Mouse (Mus musculus) testis, adult 2 months (tissue): ENCODE measurements around the gene Dffb. TPM values are rescaled to one million over a fixed set of nuclear protein-coding genes. Genes with fewer than 3 reads are reported as not detected.
A peak's percentile ranks its signal among the peaks of the same experiment; 100 is the strongest.

Experiments
- H3K27ac ChIP-seq: fragments of 200-500 bp; 2 replicates; pipeline ENCODE4 v1.5.1; 2012; ENCODE audit warnings: low read depth, low read length; ENCODE audit not compliant: control insufficient read depth, insufficient read depth
- H3K27me3 ChIP-seq: fragments of 200-500 bp; 2 replicates; pipeline ENCODE4 v1.6.1; 2012; ENCODE audit warnings: mild to moderate bottlenecking, low read length, moderate library complexity; ENCODE audit not compliant: control insufficient read depth, insufficient read depth
- H3K36me3 ChIP-seq: fragments of 200-500 bp; 2 replicates; pipeline ENCODE4 v1.6.1; 2012; ENCODE audit warnings: mild to moderate bottlenecking, low read length; ENCODE audit not compliant: control insufficient read depth, insufficient read depth
- H3K4me1 ChIP-seq: fragments of 200-500 bp; 2 replicates; pipeline ENCODE4 v1.6.1; 2012; ENCODE audit warnings: low read length; ENCODE audit not compliant: control insufficient read depth, insufficient read depth
- H3K4me3 ChIP-seq: fragments of 200-500 bp; 2 replicates; pipeline ENCODE4 v1.5.1; 2012; ENCODE audit warnings: low read depth, mild to moderate bottlenecking, low read length, moderate library complexity, mixed read lengths; ENCODE audit not compliant: control insufficient read depth
- CTCF ChIP-seq: fragments of 200-500 bp; IDR thresholded peaks from 2 replicates; pipeline ENCODE4 v1.5.1; 2012; ENCODE audit warnings: low read depth, mild to moderate bottlenecking, inconsistent platforms, low read length, moderate library complexity; ENCODE audit not compliant: control insufficient read depth, insufficient read depth, insufficient replicate concordance
- POLR2A ChIP-seq: fragments of 200-500 bp; IDR thresholded peaks from 2 replicates; pipeline ENCODE4 v1.6.1; 2012; ENCODE audit warnings: low read depth, mild to moderate bottlenecking, inconsistent platforms, low read length, moderate library complexity; ENCODE audit not compliant: control insufficient read depth
- polyA plus RNA-seq: library from polyadenylated mRNA; depleted of rRNA; stranded (reverse); fragments of >200 nt; gene quantifications from 2 replicates; pipeline ENCODE4 v1.2.3, GENCODE M21; 2012

Dffb gene
- polyA plus RNA-seq, 1 experiment: 4.6 TPM

DNA sequence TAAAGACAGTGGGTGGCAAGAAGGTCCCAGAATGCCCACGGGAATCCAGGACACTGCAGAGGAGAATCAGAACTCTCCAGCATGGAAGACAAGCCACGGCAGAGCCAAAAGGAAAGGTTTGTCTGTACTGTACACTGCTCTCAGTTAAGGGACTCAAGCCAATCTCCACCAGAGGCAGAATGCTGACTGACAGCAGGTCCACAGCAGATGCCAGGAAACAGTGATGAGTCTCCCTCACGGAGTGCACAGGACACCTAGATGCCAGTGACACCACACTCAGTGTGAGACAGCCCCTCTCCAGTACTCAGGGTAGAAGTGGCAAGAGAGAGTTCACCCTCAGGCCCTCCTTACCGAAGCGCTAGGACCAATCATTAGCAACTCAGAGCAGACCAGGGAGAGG, 8.3 kb downstream of the Dffb start:
- H3K4me3 ChIP-seq: no peak overlapping the region
- TF ChIP-seq CTCF (no peak), POLR2A (no peak)
- no peaks in the 10 kb centered on the region for H3K4me1 ChIP-seq
- H3K27ac ChIP-seq: no peak overlapping the region
- H3K36me3 ChIP-seq: no peaks in the 10 kb centered on the region; the same call in none of the 2 replicates
- H3K27me3 ChIP-seq: no peaks in the 10 kb centered on the region

DNA sequence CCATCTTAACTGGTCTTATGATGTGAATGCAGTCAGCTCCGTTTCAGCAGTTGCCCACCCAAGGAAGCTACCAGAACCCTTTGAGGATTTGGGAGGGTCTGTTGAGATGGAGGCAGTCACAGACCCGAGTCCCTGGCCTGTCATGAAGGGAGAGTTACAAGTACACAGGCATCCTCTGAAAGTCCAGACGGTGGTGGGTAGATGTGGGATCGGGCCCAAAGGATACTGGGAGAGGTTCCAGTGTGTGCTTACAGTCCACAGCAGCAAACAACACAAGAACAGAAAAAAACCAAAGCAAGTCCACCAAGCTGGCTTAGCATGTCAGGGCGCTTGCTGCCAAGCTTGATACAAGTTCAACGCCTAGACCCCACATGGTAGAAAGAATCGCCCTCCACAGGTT, 12.3 kb downstream of the Dffb start:
- H3K27me3 ChIP-seq: no peaks in the 10 kb centered on the region
- peaks cover 5% of the 10 kb centered on the region for H3K4me1 ChIP-seq
- H3K4me3 ChIP-seq: no peak overlapping the region
- no peak overlapping the region for H3K27ac ChIP-seq
- H3K36me3 ChIP-seq: no peaks in the 10 kb centered on the region
- no peak for TF ChIP-seq CTCF
- no peak for TF ChIP-seq POLR2A

- Histone ChIP-seq H3K36me3 (no peaks in the 10 kb centered on the region), H3K27ac (peak overlapping the region; percentile 92), H3K27me3 (no peaks in the 10 kb centered on the region), H3K4me1 (peaks cover 5% of the 10 kb centered on the region), H3K4me3 (peak overlapping the region; percentile 99)
- TF ChIP-seq CTCF: no peak
- TF ChIP-seq POLR2A: peak; percentile 37; the same call in 1 of the 2 replicates
These were observed 17.3 kb downstream of the Dffb start for GRCm38 (mm10) chr4:153957444-153958250.

- H3K27ac ChIP-seq: peak within 1 kb of the TSS; percentile 92
- H3K27me3 ChIP-seq: no peaks in the 10 kb centered on the region
- H3K36me3 ChIP-seq: no peaks in the 10 kb centered on the region
- peaks cover 5% of the 10 kb centered on the region for H3K4me1 ChIP-seq
- peak; percentile 68 for TF ChIP-seq POLR2A
- TF ChIP-seq CTCF: no peak
- H3K4me3 ChIP-seq: peak within 1 kb of the TSS; percentile 99
These were observed 18.1 kb downstream of the Dffb start, which contains the start of gene A430005L14Rik for GRCm38 (mm10) chr4:153956569-153957405. Gene A430005L14Rik, plus strand, starts transcription at chr4:153957237.

DNA sequence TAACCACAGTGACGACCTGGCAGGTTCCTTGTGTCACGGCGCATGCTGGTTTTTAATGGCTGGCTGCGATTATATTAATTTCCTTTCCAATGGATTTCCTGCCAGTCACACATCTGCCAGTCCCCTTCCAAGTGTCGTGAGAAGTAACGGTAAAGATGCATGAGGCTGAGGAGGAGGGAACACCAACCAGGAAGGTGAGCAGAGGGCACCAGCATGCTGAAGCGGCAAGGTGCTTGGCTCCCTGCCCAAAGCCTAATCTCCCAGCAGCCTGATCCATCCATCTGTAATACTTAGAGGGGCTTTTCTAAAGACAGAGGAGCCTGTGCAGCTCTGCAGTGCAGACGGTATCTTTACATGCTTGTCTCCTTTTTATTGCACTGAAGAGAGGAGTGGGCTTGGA, 19.3 kb downstream of the Dffb start:
- Histone ChIP-seq H3K4me1 (peaks cover 5% of the 10 kb centered on the region), H3K27ac (no peak overlapping the region), H3K36me3 (no peaks in the 10 kb centered on the region), H3K27me3 (no peaks in the 10 kb centered on the region), H3K4me3 (peak overlapping the region; percentile 51)
- TF ChIP-seq POLR2A (no peak), CTCF (no peak)

- TF ChIP-seq CTCF (no peak), POLR2A (no peak)
- no peaks in the 10 kb centered on the region for H3K27me3 ChIP-seq
- no peaks in the 10 kb centered on the region for H3K36me3 ChIP-seq
- H3K4me3 ChIP-seq: no peak overlapping the region
- no peak overlapping the region for H3K27ac ChIP-seq
- H3K4me1 ChIP-seq: peaks cover 2% of the 10 kb centered on the region
These were observed 23.2 kb downstream of the Dffb start for GRCm38 (mm10) chr4:153951692-153952091.

DNA sequence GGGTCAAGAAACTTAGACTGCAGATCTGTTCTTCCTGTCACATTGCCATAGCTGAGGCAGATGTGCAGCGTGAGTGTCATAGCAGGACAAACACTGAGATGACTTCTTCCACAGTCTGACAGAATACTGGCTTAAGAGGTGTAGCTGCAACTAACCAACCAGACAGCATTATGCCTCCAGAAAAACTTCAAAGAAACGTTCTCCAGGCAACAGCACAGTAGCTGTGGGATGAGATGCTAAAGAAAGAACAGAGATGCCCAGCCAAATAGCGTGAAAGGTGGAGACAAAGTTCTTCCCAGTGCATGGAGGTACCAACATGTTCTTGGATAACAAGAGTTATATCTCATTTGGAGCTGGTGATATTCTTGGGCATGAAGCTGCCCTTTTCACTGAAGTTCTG, 23.8 kb downstream of the Dffb start:
- Histone ChIP-seq H3K4me1 (peaks cover 2% of the 10 kb centered on the region), H3K36me3 (no peaks in the 10 kb centered on the region), H3K27ac (no peak overlapping the region), H3K4me3 (no peak overlapping the region), H3K27me3 (no peaks in the 10 kb centered on the region)
- TF ChIP-seq POLR2A: no peak
- no peak for TF ChIP-seq CTCF
